Mouse (Mus musculus) lung, adult 2 months (tissue): Measurements from ENCODE around the gene Mrpl51. TPM values are rescaled to one million over a fixed set of nuclear protein-coding genes. Genes with fewer than 3 reads are reported as not detected.

Experiments used
- DNase-seq: peaks from one replicate; pipeline ENCODE4 v3.0.0; 2022
- H3K4me1 ChIP-seq: fragments of 200-500 bp; 2 replicates; pipeline ENCODE4 v1.6.1; 2011; ENCODE audit warnings: low read length; ENCODE audit not compliant: control insufficient read depth, insufficient read depth
- H3K4me3 ChIP-seq: fragments of 200-500 bp; replicated peaks from 2 replicates; pipeline ENCODE3; 2011; ENCODE audit warnings: low read depth, mild to moderate bottlenecking, control low read depth, low read length; ENCODE audit errors: extremely low read depth
- CTCF ChIP-seq: fragments of 200-500 bp; IDR thresholded peaks from 2 replicates; pipeline ENCODE4 v1.5.1; 2011; ENCODE audit warnings: mild to moderate bottlenecking, low read length, control low read depth; ENCODE audit not compliant: insufficient read depth
- POLR2A ChIP-seq: fragments of 200-500 bp; IDR thresholded peaks from 2 replicates; pipeline ENCODE4 v1.6.1; 2011; ENCODE audit warnings: low read depth, mild to moderate bottlenecking, control low read depth, low read length, borderline replicate concordance; ENCODE audit errors: extremely low read depth
- WGBS: fragments of 180-500 bp; shearing (Covaris S2); methylation state at CpG from one replicate; pipeline ENCODE4 v1.1.7; 2018; 5-methylcytosine and 5-hydroxymethylcytosine counted together
- polyA plus RNA-seq: library from polyadenylated mRNA; depleted of rRNA; stranded (reverse); fragments of >200 nt; gene quantifications from 2 replicates; pipeline ENCODE4 v1.2.3, GENCODE M21; 2012; rRNA removed

Mrpl51 gene
- polyA plus RNA-seq, 1 experiment: 39.4 TPM

DNA sequence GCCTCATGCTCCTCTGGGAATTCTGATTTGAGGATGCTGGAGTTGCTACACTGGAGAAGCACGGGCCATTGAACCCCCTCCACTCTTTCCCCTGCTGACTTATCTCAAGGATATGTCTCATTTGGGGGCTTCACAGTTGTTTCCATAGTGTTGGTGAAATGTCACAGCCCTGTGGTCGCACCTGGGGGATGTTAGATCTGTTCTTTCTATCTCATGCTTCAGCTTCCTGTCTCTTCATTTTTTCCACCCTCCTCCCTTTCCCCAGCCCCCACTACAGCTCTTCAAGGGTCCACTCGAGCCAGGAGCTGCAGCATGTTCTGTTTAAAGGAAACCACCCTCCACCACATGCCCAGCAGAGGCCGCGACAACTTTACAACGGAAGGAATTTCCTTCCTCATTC lies 46.8 kb downstream of the Mrpl51 start:
- no peak for TF ChIP-seq CTCF
- DNase-seq: no peak
- WGBS: 24% methylated on average over 6 of the region's 6 CpGs
- H3K4me1 ChIP-seq: peaks cover 7% of the 10 kb centered on the region
- no peak overlapping the region for H3K4me3 ChIP-seq

DNA sequence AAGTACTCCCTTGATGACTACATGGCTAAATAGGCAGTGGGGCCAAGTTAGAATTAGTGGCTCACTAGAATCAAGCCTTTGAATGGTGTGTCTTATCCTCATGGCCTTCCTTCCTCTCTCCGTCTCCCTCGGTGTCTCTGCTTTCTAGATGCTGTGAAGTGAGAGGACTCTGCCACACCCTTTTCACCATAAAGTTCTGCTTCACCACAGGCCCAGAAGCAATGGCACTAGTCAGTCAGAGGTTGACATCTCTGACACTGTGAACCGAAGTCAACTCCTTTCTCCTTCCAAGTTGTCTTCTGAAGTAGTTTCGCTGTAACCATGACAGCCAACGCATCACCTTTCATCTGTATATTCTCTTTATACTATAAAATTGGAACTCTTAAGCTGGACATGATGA lies 47.9 kb downstream of the Mrpl51 start:
- 90% methylated on average over 5 of the region's 5 CpGs for WGBS
- H3K4me3 ChIP-seq: no peak overlapping the region
- no peak for DNase-seq
- TF ChIP-seq POLR2A: no peak
- TF ChIP-seq CTCF: no peak
- H3K4me1 ChIP-seq: no peaks in the 10 kb centered on the region; the same call in 1 of the 2 replicates

DNA sequence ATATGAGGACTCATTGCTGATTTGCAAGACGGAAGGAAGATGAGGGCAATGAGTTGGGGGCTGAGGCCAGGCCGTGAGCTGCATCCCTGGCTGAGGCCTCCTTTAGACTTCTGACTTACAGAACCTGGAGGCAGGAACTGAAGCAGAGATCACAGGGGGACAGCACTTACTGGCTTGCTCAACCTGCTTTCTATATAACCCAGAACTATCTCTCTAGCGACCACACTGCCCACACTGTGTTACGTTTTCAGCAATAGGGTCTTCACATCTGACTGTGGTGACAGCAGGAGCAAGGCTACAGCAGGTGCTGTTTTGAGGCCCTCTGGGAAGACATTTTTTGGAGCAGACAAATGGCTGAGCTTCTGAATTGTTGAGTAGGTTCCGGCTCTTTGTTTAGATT lies 49.0 kb downstream of the Mrpl51 start:
- Histone ChIP-seq H3K4me3 (no peak overlapping the region), H3K4me1 (no peaks in the 10 kb centered on the region; the same call in 1 of the 2 replicates)
- TF ChIP-seq CTCF (no peak), POLR2A (no peak)
- no peak for DNase-seq
- 84% methylated on average over 5 of the region's 5 CpGs for whole genome bisulfite sequencing

DNA sequence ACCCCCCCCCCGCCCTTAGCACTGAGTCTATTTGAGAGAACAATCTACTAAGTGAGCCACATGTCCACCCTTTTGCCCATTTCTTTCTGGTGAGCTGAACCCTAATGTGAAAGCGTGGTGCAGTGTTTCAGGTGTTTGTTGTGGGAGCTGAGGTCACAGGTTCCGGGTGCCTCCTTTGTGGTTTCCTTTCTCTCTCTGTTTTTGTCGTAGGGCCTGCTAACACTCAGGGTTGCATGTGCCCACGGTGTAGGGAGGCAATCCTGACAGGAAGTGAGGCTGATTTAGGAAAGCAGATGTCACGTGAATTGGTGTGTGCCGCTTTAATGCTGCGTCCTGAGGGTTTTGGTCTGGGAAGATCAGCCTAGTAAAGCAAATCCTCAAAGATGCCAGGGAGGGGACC lies 50.0 kb downstream of the Mrpl51 start:
- no peak for DNase-seq
- no peaks in the 10 kb centered on the region; the same call in 1 of the 2 replicates for H3K4me1 ChIP-seq
- TF ChIP-seq POLR2A (no peak), CTCF (no peak)
- 74% methylated on average over 8 of the region's 8 CpGs for WGBS
- H3K4me3 ChIP-seq: no peak overlapping the region

DNA sequence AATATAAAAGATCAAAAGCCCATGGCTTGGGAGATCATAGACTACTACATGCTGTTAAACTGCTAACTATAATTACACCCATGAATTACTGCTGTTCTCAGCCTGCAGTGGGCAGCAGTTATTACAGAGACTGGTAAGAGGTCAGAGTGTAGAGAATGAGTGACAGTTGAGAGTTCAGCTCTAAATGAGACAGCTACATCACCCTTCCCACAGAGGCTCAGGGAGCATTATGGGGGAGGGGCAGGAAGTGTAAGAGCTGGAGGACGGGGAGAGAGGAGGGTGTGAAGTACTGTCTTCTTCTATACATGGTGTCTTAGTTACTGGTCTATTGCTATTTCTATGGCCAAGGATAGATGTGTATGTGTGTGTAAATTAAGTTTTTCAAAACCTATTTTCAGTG lies 53.0 kb downstream of the Mrpl51 start:
- H3K4me1 ChIP-seq: no peaks in the 10 kb centered on the region
- H3K4me3 ChIP-seq: no peak overlapping the region
- 36% methylated on average over 1 of the region's 1 CpGs for WGBS
- no peak for DNase-seq
- TF ChIP-seq POLR2A (no peak), CTCF (no peak)

Other genes starting within 250 kb of the Mrpl51 start
- gene Cops7a, start 226.3 kb upstream of the Mrpl51 start, polyA plus RNA-seq: 178 and 213 TPM in 2 replicates
- 1.4 and 2.2 TPM in 2 replicates for gene Pianp, start 195.1 kb upstream of the Mrpl51 start, polyA plus RNA-seq
- gene Zfp384, start 182.7 kb upstream of the Mrpl51 start, polyA plus RNA-seq: 44.8 and 48.4 TPM in 2 replicates
- gene Ing4, start 152.0 kb upstream of the Mrpl51 start, polyA plus RNA-seq: 30.3 and 50.5 TPM in 2 replicates
- gene Acrbp, start 142.1 kb upstream of the Mrpl51 start, polyA plus RNA-seq: 23.7 TPM in 2 replicates
- 6.5 and 13.9 TPM in 2 replicates for gene Lpar5, start 123.9 kb upstream of the Mrpl51 start, polyA plus RNA-seq
- 108 and 129 TPM in 2 replicates for gene Chd4, start 95.8 kb upstream of the Mrpl51 start, polyA plus RNA-seq
- gene Nop2, start 59.9 kb upstream of the Mrpl51 start, polyA plus RNA-seq: 10.1 and 13.6 TPM in 2 replicates
- 45.0 and 51.0 TPM in 2 replicates for gene Iffo1, start 46.6 kb upstream of the Mrpl51 start, polyA plus RNA-seq
- 1,317 and 1,826 TPM in 2 replicates for gene Gapdh, start 25.3 kb upstream of the Mrpl51 start, polyA plus RNA-seq
- 15.5 and 34.2 TPM in 2 replicates for gene Ncapd2, start 100 bp upstream of the Mrpl51 start, polyA plus RNA-seq
- 12.5 and 22.0 TPM in 2 replicates for gene Vamp1, start 23.8 kb downstream of the Mrpl51 start, polyA plus RNA-seq
- gene Tapbpl, start 40.1 kb downstream of the Mrpl51 start, polyA plus RNA-seq: 29.8 and 33.4 TPM in 2 replicates
- gene Cd27, start 45.2 kb downstream of the Mrpl51 start, polyA plus RNA-seq: 8.1 and 9.8 TPM in 2 replicates
- 0.17 and 0.19 TPM in 2 replicates for gene Tuba3a, start 94.2 kb downstream of the Mrpl51 start, polyA plus RNA-seq
- gene Ltbr, start 122.1 kb downstream of the Mrpl51 start, polyA plus RNA-seq: 107 and 116 TPM in 2 replicates
- 245 and 249 TPM in 2 replicates for gene Scnn1a, start 128.9 kb downstream of the Mrpl51 start, polyA plus RNA-seq
- 186 and 200 TPM in 2 replicates for gene Tnfrsf1a, start 157.6 kb downstream of the Mrpl51 start, polyA plus RNA-seq
- gene Plekhg6, start 189.0 kb downstream of the Mrpl51 start, polyA plus RNA-seq: 1.3 and 2.6 TPM in 2 replicates